Mouse (Mus musculus): ENCODE results near the gene Smpdl3a. TPM values are rescaled to one million over a fixed set of nuclear protein-coding genes. Genes with fewer than 3 reads are reported as not detected.

The Smpdl3a gene
- polyA plus RNA-seq, 1 experiment from 2014 or later, result 29.0 TPM

- Histone ChIP-seq H3K27ac (ENCODE audit: low read length) (no peak overlapping the region), H3K9ac (ENCODE audit: low read depth, low read length) (no peak overlapping the region), H3K27me3 (ENCODE audit: control insufficient read depth, insufficient read depth, low read depth, low read length) (no peaks in the 10 kb centered on the region), H3K4me3 (ENCODE audit: low read depth, low read length) (no peak overlapping the region), H3K36me3 (ENCODE audit: control insufficient read depth, insufficient read depth) (no peaks in the 10 kb centered on the region), H3K9me3 (replicated peaks; ENCODE audit: control insufficient read depth, low read length) (no peaks in the 10 kb centered on the region), H3K4me1 (ENCODE audit: control insufficient read depth, low read depth, low read length) (no peaks in the 10 kb centered on the region), H3K4me2 (ENCODE audit: low read depth, low read length) (no peak overlapping the region)
- no peak for ATAC-seq (ENCODE audit: low read depth)
- WGBS (ENCODE audit: insufficient replicate concordance), result 28% methylated on average over 8 of the region's 8 CpGs
Observed at GRCm38 (mm10) chr10:57841638-57842509, 47.7 kb downstream of the Smpdl3a start.

GRCm38 (mm10) chr10:57847916-57848682, 54.0 kb downstream of the Smpdl3a start:
- no peaks in the 10 kb centered on the region for H3K9me3 ChIP-seq (replicated peaks; ENCODE audit: control insufficient read depth, low read length)
- WGBS (ENCODE audit: insufficient replicate concordance), result 47% methylated on average over 5 of the region's 6 CpGs
- H3K4me1 ChIP-seq (ENCODE audit: control insufficient read depth, low read depth, low read length), result no peaks in the 10 kb centered on the region
- H3K27me3 ChIP-seq (ENCODE audit: control insufficient read depth, insufficient read depth, low read depth, low read length), result no peaks in the 10 kb centered on the region
- no peak for ATAC-seq (ENCODE audit: low read depth)
- H3K9ac ChIP-seq (ENCODE audit: low read depth, low read length), result no peak overlapping the region
- no peak overlapping the region for H3K27ac ChIP-seq (ENCODE audit: low read length)
- H3K4me2 ChIP-seq (ENCODE audit: low read depth, low read length), result no peak overlapping the region
- H3K36me3 ChIP-seq (ENCODE audit: control insufficient read depth, insufficient read depth), result no peaks in the 10 kb centered on the region
- H3K4me3 ChIP-seq (ENCODE audit: low read depth, low read length), result no peak overlapping the region

Other genes starting within 250 kb of the Smpdl3a start
- gene Pkib, start 162.4 kb upstream of the Smpdl3a start, polyA plus RNA-seq (2015; fragmentation: Nextera tagmentation; extraction: Ambion mirVana), result 0.95 and 1.5 TPM in 2 replicates
- gene Fabp7, start 9.5 kb upstream of the Smpdl3a start, polyA plus RNA-seq (2015; fragmentation: Nextera tagmentation; extraction: Ambion mirVana), result 0.92 and 1.7 TPM in 2 replicates